Mouse (Mus musculus) thymus, postnatal 36 days (tissue): ENCODE data around the gene Umodl1.

Experiments
- DNase-seq, 2 experiments: peaks; one replicate each; pipeline ENCODE4 v3.0.0; 2022; ENCODE audit warnings: mixed read lengths in 2 of 2

Umodl1 gene

DNA sequence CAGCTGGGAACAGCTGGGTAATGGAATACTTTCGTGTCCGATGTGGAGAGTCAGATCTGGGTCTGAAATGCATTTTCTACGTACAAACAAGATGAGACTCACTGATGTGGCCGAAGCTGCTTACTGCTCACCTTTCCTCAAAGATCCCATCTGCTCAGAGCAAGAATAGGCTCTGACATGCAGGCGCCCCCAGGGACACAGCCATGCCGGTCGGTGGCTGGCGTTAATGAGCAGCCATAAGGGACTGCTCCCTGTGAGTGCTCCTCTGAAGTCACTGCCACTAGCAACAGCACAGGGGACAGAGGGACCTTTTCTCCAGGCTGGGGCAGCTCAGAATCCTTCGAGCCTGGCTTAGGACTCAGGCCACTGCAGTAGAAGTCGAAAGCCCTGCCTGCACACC lies at the start of gene Umodl1:
Gene Umodl1 (plus strand): TSS at position 301 of the 400 bp plus-strand sequence.
- no peak for DNase-seq

DNA sequence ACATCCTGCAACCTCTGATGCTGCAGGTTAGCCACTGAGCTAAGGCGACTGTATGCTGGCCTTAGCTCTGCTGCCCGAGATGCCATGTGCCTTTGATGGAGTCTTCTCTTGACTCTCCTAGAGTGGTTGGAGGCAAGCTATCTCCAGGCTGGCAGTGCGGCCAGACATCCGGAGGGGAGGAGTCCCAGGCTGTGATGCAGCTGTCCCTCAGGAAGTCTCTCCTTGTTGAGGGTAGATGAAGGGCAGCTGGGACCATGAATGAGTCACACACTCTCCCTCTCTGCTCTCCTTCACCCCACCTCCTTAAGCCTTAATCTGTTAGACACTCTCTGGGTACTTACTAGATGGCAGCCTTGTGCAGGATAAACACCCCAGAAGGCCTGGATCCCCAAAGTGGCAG lies 46.9 kb upstream of the Umodl1 start:
- no peak for DNase-seq

DNA sequence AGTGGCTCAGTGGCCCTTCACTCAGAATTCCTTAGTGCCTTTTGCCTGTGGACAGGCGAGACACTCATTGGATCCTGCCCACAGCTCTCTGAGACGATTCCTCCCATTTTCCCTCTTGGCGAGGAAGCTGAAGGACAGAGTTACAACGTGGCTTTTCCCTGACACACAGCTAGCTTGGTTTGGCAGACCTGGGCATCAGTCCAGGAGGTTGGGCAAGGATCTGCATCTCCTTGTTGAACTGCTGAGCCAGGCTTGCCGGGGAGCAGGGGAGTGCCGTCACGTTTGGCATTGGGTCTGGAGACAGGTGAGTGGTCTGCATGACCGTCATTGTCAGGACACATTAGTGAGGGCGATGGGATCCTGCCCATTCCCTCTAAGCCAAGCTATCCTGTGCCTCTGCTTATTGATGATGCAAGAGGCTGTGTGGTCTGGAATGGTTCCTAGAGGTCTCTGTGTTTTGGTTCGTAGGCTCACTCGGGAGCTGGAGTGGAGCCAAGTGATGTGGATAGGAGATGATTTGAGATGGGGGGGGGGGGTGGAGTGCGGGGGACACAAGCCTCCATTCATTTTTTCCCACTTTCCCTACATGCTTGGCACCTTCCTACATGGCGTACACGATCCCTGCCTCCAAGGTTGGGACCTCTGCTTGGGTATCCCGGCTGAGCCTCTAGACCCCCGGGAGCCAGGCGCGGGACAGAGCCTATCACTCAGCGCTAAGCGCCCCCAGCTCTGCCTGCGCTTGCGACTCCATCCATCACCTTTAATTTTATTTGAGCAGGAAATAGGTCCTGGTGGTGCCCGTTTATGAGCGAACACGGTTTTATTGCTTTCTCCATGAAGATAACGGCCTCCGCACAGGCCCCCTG lies 43.3 kb upstream of the Umodl1 start:
- DNase-seq = no peak

DNA sequence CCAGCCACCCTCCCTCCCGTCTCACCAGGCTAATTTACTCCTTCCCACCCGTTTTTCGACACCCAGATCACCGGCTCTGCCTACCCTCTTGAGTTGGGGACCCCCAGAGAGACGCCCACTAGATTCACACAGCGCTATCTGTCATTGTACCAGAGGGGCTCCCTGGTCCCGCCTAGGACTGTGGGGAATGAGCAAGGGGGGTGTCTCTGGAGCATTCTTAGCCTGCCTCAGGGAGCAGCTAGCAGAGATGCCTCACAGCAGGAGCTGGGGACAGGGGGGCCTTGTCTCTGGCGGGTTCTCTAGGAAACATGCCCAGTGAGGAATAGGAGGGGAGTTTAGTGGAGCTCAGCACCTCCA lies 42.7 kb upstream of the Umodl1 start:
- DNase-seq = no peak

DNA sequence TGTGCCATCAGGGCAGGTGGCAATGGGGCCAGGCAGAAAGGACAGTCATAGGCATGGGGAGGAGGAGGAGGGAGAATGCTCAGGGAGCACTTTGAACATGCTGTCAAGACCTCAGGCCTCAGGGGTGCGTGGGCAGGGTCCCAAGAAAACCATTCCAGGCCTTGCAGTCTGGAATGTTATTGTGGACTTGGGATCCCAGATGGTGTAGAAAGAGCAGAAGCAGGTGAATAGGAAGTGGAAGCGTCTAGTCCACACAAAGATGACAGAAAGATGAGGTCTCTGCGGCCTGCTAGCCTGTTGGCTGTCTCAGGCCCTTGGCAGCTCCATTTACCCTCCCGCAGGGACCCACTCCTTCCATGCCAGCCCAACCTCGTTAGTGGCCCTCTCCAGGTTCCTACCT lies 41.9 kb upstream of the Umodl1 start:
- no peak for DNase-seq

DNA sequence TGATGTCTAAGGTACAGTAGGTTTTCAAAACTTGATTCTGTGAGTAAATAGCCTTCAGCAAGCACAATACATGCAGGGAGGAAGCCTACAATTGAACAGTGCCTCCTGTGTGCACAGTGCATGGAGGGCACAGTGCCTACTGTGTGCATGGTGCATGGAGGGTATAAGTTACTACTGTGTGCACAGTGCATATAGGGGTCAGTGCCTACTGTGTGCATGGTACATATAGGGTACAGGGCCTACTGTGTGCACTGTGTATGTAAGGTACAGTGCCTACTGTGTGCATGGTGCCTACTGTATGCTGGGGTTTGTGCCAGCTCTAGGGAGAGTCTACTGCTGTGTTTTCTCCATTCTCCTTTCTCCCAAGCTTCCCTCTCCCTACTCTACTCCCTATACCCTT lies 40.2 kb upstream of the Umodl1 start:
- DNase-seq = no peak

DNA sequence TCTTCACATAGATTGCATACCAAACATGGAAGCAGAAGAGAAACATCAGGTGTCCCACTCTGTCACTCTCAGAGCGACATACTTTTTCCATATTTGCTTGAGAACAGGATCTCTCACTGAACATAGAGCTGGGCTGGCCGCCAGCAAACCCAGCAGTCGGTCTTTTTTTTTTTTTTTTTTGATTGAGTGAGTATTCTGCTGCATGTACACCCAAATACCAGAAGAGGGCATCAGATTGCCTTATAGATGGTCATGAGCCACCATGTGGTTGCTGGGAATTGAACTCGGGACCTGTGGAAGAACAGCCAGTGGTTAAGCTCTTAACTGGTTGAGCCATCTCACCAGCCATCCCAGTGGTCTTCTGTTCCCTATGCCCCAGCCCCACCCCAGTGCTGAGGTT lies 30.9 kb upstream of the Umodl1 start:
- DNase-seq = no peak

DNA sequence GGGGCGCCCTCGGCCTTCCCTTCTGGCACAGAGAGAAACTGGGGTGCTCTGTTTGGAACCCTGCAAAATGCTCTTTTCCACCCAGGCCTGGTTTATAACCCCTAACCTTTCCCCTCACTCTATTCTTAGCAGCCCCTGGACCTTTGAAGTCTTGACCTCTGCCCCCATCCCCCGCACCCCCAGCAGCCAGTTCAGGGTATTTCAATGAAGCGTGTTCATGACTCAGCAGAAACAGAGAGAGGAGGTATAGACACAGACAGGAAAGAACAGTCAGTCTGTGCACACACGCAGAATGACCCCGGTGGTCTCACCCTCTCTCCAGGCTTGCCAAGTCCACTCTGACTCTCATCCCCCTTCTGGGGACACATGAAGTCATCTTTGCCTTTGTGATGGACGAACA lies 23.6 kb upstream of the Umodl1 start:
- no peak for DNase-seq

DNA sequence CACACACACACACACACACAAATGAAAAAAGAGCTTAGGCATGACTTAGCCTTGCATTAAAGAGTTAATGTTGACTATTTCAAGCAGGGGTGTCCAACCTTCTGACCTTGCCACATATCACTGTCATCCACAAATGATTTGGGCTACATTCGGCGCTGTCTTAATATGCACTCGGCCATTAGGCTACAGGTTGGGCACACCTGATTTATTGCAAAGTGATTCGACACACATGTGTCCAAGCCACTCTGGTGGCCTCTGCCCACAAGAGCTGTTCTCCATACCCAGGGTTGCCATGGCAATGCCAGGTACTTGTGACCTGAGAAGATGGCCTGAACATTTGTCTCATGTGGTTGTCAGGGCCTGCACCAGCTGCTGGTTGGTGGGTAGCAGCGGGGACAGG lies 21.6 kb upstream of the Umodl1 start:
- no peak for DNase-seq

DNA sequence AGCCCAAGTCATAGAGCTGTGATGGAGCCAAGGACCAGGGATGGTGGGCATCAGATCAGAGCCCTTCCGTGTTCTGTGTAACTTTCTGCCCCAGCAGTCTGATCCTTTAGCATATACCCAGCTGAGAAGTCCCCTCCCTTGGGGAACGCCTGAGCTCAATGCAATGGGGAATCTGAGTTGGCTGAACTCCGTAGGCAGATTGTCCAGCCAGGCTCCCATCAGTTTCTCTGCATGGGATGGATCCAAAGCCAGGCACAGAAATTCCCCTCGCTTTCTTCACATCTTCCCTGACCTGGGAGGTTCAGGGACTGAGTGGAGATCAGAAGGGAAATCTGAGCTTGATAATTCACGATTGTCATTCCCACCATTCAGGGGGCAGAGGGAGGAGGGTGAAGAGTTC lies 19.1 kb upstream of the Umodl1 start:
- no peak for DNase-seq

DNA sequence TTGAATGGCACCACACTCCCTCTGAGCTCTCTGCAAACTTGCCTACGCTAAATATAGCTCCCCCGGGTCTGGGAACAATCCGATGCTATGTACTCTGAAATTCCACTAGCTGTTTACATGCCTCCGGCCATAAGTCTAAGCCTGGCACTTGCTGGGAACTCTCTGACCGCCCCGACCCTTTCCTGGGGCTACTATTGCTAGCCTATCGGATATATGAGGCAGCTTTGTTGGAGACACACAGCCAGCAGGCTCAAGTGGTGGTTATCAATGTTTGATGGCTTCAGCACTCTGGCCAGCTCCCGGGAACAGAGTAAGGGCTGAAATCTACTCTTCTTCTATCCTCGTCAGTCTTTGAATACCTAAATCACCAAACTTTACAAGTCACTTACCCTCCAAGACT lies 15.9 kb upstream of the Umodl1 start:
- DNase-seq = no peak

DNA sequence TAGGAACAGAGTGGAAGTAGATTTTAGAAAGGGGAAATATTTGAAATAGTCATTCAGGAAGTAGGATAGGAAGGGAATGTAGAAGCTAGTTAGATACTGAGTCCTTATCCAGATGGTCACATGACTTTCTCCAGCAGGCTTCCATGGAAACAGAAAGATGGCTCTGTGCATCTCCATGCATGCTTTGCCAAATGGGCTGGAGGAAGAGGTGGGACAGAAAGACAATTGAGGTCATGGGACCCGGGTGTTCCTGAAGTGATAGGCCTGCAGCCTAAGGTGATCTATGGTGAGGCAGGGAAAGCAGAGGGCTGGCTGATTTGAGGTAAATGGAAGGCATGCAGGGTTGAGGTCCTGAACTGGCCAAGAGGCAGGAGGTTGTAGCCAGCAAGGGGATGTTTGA lies 6.1 kb upstream of the Umodl1 start:
- no peak for DNase-seq

DNA sequence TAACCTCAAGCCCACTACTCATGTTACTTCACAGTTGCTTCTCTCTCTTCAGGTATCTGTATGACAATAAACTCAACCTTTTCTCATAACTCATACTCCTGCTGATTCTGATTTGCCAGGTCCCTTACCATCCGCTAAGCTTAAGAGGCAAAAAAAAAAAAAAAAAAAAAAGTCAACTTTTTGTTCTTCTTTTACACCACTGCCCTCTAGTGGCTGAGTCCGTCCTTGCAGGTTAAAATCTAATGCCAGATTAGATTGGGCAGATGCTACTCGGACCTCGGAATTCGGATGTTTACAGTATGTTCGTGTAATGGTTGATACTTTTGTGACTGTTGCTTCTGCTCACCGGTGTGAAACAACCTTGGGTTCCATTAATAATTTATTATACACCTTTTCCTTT lies 3.7 kb upstream of the Umodl1 start:
- DNase-seq = peak; percentile 37 to 61

DNA sequence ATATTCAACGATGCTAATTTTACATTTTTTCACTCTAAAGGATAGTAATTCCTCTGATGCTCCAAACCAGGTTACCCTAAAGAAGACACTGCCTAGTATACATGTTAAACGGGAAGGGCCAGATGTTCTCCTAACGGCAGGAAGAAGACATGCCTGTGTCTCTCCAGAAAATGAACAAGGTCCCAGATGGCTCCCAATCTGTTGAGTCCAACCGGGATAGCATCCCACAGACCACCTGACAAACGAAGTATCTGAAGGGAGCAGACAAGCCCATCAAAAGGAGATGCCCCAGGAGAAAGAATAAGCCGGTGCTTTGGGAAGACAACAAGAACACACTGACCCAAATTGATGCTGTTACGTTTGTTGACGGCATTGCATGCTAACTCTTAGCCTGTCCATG lies 2.8 kb upstream of the Umodl1 start:
- DNase-seq = no peak

DNA sequence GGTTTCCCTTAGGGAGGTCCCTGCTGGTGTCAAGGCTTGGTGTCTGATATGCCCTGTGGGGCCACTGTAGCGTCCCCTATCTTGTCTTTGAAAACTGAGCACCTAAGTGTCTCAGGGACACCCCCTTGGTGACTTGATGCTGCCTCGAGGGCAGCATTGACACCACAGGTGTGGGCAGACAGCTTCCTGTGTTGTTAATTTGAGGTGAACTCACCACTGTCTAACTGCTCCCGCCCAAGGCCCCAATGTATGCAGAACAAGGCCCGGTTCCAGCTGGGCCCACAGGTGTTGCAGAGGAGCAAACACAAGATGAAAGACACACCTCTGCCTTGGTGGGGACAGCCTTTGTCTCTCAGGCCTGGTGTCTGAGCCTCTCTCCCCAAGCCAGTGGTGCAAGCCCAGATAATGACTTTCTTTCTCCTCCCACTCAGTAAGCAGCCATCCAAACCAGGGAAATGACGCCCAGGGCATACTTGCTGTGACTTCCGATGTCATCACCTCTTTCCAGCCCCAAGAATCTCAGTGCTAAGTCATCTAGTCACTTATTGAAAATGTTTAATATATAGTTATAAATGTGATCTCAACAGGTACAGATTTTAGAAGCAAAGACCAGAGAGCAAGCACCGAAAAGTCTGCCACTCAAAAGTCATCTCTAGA lies 7.6 kb downstream of the Umodl1 start:
- peak in 1 of 2 experiments; percentile 10 for DNase-seq

DNA sequence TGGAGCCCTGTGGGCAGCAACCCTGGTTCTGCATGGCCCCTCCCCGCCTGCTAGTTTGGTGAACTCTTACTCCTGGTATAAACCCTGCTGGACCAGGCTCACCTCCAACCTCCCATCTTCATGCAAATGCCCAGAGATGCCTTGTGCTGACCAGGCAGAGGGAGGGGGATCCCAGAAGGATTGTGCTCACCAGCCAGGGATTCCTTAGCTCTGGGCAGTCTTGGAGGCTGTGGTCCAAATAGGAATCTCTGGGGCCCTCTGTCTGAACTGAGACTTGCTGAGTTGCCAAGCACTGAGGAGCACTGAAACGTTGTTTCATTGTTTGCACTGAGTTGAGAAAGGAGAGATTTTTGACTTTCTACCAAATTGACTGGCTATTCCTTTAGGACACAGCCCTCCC lies 8.4 kb downstream of the Umodl1 start:
- no peak for DNase-seq

DNA sequence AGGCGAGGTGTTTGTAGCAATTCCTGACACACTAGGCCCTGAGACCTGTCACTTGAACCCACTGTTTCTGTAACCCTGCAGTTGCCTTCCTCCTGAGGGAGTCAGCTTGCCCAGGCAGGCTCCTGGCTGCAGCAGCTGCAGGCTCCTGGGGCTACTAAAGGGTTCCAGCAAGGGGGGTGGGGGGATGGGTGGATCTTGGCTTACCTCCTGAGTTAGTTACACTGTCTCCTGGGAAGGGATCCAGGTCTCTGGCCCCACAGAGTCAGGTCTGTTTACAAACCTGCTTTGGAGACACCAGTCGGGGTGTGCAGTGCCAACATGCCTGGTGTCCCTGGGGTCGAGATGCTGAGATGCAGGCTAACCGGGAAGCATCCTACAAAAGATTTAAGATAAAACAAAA lies 15.5 kb downstream of the Umodl1 start:
- DNase-seq = no peak

DNA sequence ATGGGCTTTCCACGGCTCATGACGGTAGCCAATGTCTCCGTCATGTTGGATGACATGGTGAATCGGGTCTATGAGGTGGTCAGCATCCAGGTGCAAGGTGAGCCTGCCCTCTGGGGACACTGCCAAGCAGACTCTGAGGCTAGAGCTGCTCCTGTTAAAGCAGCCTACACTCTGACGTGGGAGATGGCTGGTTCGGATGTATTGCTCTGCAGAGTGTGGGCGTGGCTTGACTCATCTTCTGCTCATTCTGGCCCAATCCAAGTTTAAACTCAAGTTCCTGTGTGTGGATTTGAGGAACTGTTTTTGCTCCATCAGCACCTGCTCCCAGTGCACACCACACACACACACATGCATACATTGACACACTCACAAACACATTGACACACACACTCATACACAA lies 17.4 kb downstream of the Umodl1 start:
- DNase-seq = no peak

DNA sequence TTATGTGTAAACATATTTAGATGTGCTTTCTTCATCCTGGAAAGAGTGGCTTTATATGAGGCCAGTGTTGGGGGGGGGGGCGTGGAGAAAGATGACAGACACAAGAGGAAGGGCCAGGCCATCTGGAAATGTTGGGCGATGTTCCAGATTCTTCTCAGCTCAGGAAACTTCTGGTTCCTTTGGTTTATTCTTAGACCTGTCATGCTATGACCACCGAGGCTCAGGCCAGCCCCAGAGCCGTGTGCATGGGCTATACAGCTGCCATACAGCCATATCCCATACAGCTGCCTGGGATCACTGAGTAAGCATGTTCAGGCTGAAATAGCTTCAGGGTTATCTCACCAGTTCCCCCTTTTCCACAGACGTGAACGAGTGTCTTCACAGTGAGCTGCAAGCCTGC lies 18.9 kb downstream of the Umodl1 start:
- DNase-seq = no peak

DNA sequence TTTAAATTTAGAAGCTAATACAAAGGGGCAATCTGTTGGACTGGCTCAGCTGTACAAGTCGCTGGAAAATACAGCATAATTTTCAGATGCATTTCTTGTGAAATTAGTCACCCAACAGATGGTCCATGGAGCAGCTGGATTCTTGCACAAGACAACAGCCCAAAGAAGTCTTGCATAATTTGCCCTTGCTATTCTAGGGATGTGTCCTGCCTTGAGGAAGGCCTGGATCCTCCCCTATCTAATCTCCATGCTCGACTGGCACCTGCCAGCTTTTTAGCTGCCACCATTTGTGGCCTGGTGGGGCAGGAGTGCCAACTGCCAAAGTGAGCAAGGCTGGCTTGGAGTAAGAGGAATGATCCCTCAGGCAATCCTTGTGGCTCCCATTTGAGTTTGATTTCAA lies 22.9 kb downstream of the Umodl1 start:
- no peak for DNase-seq

DNA sequence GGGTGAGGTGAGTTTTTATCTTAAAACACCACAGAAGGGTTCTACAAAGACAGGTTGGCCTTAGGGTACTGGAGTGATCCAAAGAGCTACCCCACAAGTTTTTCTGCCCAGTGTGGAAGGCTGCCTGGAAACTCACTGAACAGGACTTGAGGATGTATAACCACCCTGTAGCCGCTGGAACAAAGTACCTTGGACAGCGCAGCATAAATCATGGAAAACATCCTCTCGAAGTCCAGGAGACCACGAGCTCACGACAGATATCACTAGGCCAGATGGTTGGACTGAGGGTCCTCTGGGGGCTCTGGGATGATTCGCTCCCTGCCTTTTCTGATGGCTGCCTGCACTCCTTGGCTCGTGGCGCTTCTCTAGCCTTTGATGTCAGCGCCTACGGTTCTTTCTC lies 24.1 kb downstream of the Umodl1 start:
- no peak for DNase-seq

DNA sequence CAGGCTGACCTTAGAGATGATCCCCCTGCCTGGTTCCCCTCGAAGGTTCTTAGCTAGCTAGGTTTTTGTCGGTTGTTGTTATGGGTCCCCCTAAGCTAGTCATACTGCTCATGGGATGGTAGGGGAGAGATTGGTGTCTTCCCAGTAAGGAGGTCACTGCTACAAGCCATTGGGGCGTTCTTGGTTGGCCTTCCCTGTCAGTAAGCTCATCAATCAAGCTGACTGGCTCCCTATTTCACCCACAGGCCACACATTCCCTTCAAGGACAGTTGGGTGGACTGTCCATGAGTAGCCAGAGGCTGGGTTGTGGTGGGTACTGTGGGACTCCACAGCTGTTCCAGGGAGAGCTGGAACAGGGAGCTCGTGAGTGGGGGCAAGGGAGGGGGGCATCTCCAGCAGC lies 29.1 kb downstream of the Umodl1 start:
- no peak for DNase-seq

DNA sequence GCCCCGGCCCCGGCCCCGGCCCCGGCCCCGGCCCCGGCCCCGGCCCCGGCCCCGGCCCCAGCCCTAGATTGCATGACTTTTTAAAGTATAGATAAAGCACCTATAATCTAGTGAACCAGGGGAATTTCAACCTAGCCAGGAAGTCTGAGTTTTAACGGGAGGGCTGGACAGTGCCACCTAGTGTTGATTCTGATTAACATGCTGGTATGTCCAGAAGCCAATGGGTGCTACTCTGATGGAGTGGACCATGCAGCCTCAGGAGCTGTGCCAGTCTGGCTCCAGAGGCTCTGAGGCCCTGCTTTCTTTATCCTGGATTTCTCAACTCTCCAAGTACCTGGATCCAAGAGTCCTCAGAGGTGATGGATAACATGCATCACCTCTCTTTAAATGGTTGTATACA lies 35.8 kb downstream of the Umodl1 start:
- DNase-seq = no peak

DNA sequence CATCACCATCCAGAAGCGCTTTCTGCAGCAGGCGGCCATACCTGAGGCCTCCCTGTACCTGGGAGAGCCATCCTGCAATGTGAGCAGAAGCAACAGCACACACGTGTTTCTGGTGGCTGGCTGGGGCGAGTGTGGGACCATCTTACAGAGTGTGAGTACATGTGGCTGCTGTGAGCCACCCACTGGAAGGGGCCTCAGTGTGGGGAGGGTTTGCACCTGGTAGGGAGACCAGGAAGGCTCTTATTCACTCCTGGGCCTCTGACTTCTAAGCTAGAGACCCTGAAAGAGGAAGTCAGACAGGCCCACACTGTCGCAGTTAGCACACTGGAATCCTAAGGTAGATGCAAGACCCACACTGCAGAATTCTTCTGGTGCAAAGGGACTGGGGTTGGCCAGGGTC lies 41.9 kb downstream of the Umodl1 start:
- DNase-seq = peak; percentile 14 to 44

DNA sequence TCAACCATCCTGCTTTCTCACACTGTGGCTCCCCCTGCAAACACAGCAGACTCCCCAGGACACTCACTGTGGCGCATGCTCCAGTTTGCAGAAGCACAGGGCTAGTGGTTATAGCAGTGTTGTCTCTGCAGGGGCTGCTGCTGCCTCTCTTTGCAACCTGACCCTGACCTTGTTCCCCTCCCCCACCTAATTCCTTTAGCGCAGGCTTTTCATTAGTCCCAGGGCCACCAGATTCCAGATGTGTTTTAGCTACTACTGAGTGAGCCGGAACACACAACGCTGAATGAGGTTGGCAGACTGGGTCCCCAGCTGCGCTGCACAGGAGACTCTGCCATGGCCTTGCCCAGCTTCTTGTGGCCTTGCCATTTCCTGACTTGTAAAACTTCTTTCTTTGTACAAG lies 46.5 kb downstream of the Umodl1 start:
- no peak for DNase-seq
